Mouse (Mus musculus) MEL (cell line): ENCODE data around the gene Alg5. TPM values are rescaled to one million over a fixed set of nuclear protein-coding genes. Genes with fewer than 3 reads are reported as not detected.

Experiments used
- DNase-seq: peaks from one replicate; pipeline ENCODE4 v3.0.0; 2011; ENCODE audit warnings: low read depth, low spot score
- H3K27ac ChIP-seq: 2 replicates; pipeline ENCODE4 v1.5.1; 2012; ENCODE audit warnings: low read depth, mild to moderate bottlenecking, control low read depth, low read length, moderate library complexity; ENCODE audit not compliant: control insufficient read depth
- H3K27me3 ChIP-seq, 2 experiments: fragments of 150-350 bp in 1 of 2; sonication (generic) in 1 of 2; 2 replicates each; pipeline ENCODE4 v1.6.1; 2012; ENCODE audit warnings: low read length in 2 of 2, mild to moderate bottlenecking in 2 of 2, improper control_type of control experiment in 1 of 2, moderate library complexity in 1 of 2; ENCODE audit not compliant: insufficient read depth in 2 of 2, control insufficient read depth in 1 of 2
- H3K36me3 ChIP-seq, 2 experiments: 2 replicates each; pipeline ENCODE4 v1.6.1; 2012 to 2014; ENCODE audit warnings: low read length in 2 of 2, improper control_type of control experiment in 1 of 2, inconsistent platforms in 1 of 2, mild to moderate bottlenecking in 1 of 2; ENCODE audit not compliant: insufficient read depth in 2 of 2, control insufficient read depth in 1 of 2
- H3K4me1 ChIP-seq, 2 experiments: fragments of 150-350 bp in 1 of 2; sonication (generic) in 1 of 2; 2 replicates each; pipeline ENCODE4 v1.6.1; 2012; ENCODE audit warnings: low read length in 2 of 2, improper control_type of control experiment in 1 of 2, mild to moderate bottlenecking in 1 of 2; ENCODE audit not compliant: insufficient read depth in 2 of 2, control insufficient read depth in 1 of 2
- H3K4me3 ChIP-seq, 2 experiments: fragments of 150-350 bp in 1 of 2; sonication (generic) in 1 of 2; 2 replicates each; pipeline ENCODE4 v1.5.1; 2012; ENCODE audit warnings: low read depth in 2 of 2, low read length in 2 of 2, mild to moderate bottlenecking in 2 of 2, moderate library complexity in 2 of 2, control low read depth in 1 of 2, improper control_type of control experiment in 1 of 2; ENCODE audit not compliant: control insufficient read depth in 1 of 2, insufficient read depth in 1 of 2
- H3K79me2 ChIP-seq: 2 replicates; pipeline ENCODE4 v1.6.1; 2012; ENCODE audit warnings: mild to moderate bottlenecking, low read length, moderate library complexity; ENCODE audit not compliant: control insufficient read depth, poor library complexity, insufficient read depth
- H3K9ac ChIP-seq: 2 replicates; pipeline ENCODE4 v1.6.1; 2012; ENCODE audit warnings: low read depth, mild to moderate bottlenecking, control low read depth, low read length, moderate library complexity; ENCODE audit not compliant: control insufficient read depth, poor library complexity, severe bottlenecking
- H3K9me3 ChIP-seq: fragments of 150-350 bp; sonication (generic); replicated peaks from 2 replicates; pipeline ENCODE4 v1.6.1; 2012; ENCODE audit warnings: mild to moderate bottlenecking, low read length, improper control_type of control experiment, moderate library complexity; ENCODE audit not compliant: insufficient read depth
- BHLHE40 ChIP-seq: IDR thresholded peaks from 2 replicates; pipeline ENCODE4 v1.6.1; 2012; ENCODE audit warnings: low read depth, mild to moderate bottlenecking, inconsistent platforms, low read length, improper control_type of control experiment, borderline replicate concordance
- CHD1 ChIP-seq: IDR thresholded peaks from 2 replicates; pipeline ENCODE4 v1.6.1; 2012; ENCODE audit warnings: low read depth, mild to moderate bottlenecking, inconsistent platforms, low read length, improper control_type of control experiment
- CHD2 ChIP-seq: IDR thresholded peaks from 2 replicates; pipeline ENCODE4 v1.6.1; 2011; ENCODE audit warnings: low read length, improper control_type of control experiment
- CTCF ChIP-seq, 3 experiments: IDR thresholded peaks in 2 of 3; conservative IDR thresholded peaks in 1 of 3; 2 replicates each; pipeline ENCODE4 v1.5.1; 2011 to 2012; ENCODE audit warnings: low read length in 3 of 3, low read depth in 2 of 3, mild to moderate bottlenecking in 2 of 3, improper control_type of control experiment in 1 of 3, inconsistent platforms in 1 of 3, mixed read lengths in 1 of 3, moderate library complexity in 1 of 3; ENCODE audit not compliant: control insufficient read depth in 1 of 3, insufficient read depth in 1 of 3, poor library complexity in 1 of 3, severe bottlenecking in 1 of 3
- ELF1 ChIP-seq: IDR thresholded peaks from 2 replicates; pipeline ENCODE4 v1.6.1; 2014; ENCODE audit warnings: low read depth, mild to moderate bottlenecking, inconsistent platforms, low read length, improper control_type of control experiment, moderate library complexity
- EP300 ChIP-seq, 2 experiments: IDR thresholded peaks; 2 replicates each; pipeline ENCODE4 v1.6.1; 2011; ENCODE audit warnings: improper control_type of control experiment in 2 of 2, low read length in 2 of 2, low read depth in 1 of 2, mild to moderate bottlenecking in 1 of 2
- ETS1 ChIP-seq: IDR thresholded peaks from 2 replicates; pipeline ENCODE4 v1.6.1; 2012; ENCODE audit warnings: low read depth, mild to moderate bottlenecking, inconsistent platforms, low read length, improper control_type of control experiment, moderate library complexity
- KAT2A ChIP-seq: conservative IDR thresholded peaks from 2 replicates; pipeline ENCODE4 v1.6.1; 2012; ENCODE audit warnings: low read depth, low read length, improper control_type of control experiment, inconsistent platforms
- MAX ChIP-seq: IDR thresholded peaks from 2 replicates; pipeline ENCODE4 v1.6.1; 2011; ENCODE audit warnings: low read length, improper control_type of control experiment
- MEF2A ChIP-seq: IDR thresholded peaks from 2 replicates; pipeline ENCODE4 v1.6.1; 2014; ENCODE audit warnings: low read depth, mild to moderate bottlenecking, inconsistent platforms, low read length, improper control_type of control experiment; ENCODE audit not compliant: poor library complexity, insufficient replicate concordance, severe bottlenecking; ENCODE audit errors: extremely low read depth
- MYB ChIP-seq: IDR thresholded peaks from 2 replicates; pipeline ENCODE4 v1.6.1; 2011; ENCODE audit warnings: mild to moderate bottlenecking, low read depth, low read length, improper control_type of control experiment
- NRF1 ChIP-seq: IDR thresholded peaks from 2 replicates; pipeline ENCODE4 v1.6.1; 2014; ENCODE audit warnings: low read depth, mild to moderate bottlenecking, inconsistent platforms, low read length, improper control_type of control experiment, moderate library complexity; ENCODE audit not compliant: poor library complexity, insufficient read depth, severe bottlenecking
- POLR2A ChIP-seq, 2 experiments: IDR thresholded peaks; 2 replicates each; pipeline ENCODE4 v1.6.1; 2011 to 2012; ENCODE audit warnings: low read length in 2 of 2, mild to moderate bottlenecking in 2 of 2, control low read depth in 1 of 2, improper control_type of control experiment in 1 of 2, low read depth in 1 of 2, moderate library complexity in 1 of 2; ENCODE audit not compliant: control insufficient read depth in 1 of 2, insufficient read depth in 1 of 2, poor library complexity in 1 of 2
- POLR2AphosphoS2 ChIP-seq: IDR thresholded peaks from 2 replicates; pipeline ENCODE4 v1.6.1; 2011; ENCODE audit warnings: low read length, improper control_type of control experiment
- POLR2AphosphoS5 ChIP-seq: IDR thresholded peaks from 2 replicates; pipeline ENCODE4 v1.6.1; 2012; ENCODE audit warnings: low read depth, borderline replicate concordance, mild to moderate bottlenecking, inconsistent platforms, low read length, moderate library complexity, mixed read lengths
- RCOR1 ChIP-seq: IDR thresholded peaks from 2 replicates; pipeline ENCODE4 v1.6.1; 2012; ENCODE audit warnings: low read depth, mild to moderate bottlenecking, inconsistent platforms, low read length, improper control_type of control experiment
- SMC3 ChIP-seq: IDR thresholded peaks from 2 replicates; pipeline ENCODE4 v1.6.1; 2011; ENCODE audit warnings: low read depth, low read length, improper control_type of control experiment
- TAL1 ChIP-seq: IDR thresholded peaks from 2 replicates; pipeline ENCODE4 v1.6.1; 2012; ENCODE audit warnings: mild to moderate bottlenecking, inconsistent platforms, low read length, moderate library complexity, mixed read lengths
- TBP ChIP-seq: IDR thresholded peaks from 2 replicates; pipeline ENCODE4 v1.8.0; 2011; ENCODE audit warnings: low read depth, low read length, improper control_type of control experiment
- TCF12 ChIP-seq: IDR thresholded peaks from 2 replicates; pipeline ENCODE4 v1.6.1; 2014; ENCODE audit warnings: low read depth, mild to moderate bottlenecking, inconsistent platforms, low read length, improper control_type of control experiment, moderate library complexity
- USF1 ChIP-seq: IDR thresholded peaks from 2 replicates; pipeline ENCODE4 v1.6.1; 2014; ENCODE audit warnings: low read depth, mild to moderate bottlenecking, inconsistent platforms, low read length, improper control_type of control experiment, moderate library complexity
- USF2 ChIP-seq, 2 experiments: IDR thresholded peaks; 2 replicates each; pipeline ENCODE4 v1.6.1; 2011 to 2012; ENCODE audit warnings: improper control_type of control experiment in 2 of 2, low read length in 2 of 2, borderline replicate concordance in 1 of 2, inconsistent platforms in 1 of 2, low read depth in 1 of 2, mild to moderate bottlenecking in 1 of 2; ENCODE audit not compliant: insufficient read depth in 1 of 2
- ZNF384 ChIP-seq: IDR thresholded peaks from 2 replicates; pipeline ENCODE4 v1.6.1; 2012; ENCODE audit warnings: low read depth, mild to moderate bottlenecking, inconsistent platforms, low read length, improper control_type of control experiment
- polyA plus RNA-seq, 2 experiments: library from polyadenylated mRNA; stranded (reverse) in 1 of 2; unstranded in 1 of 2; fragments of >175 nt in 1 of 2; fragments of >200 nt in 1 of 2; gene quantifications; 2 replicates each; pipeline versions ENCODE4 v1.2.1 to v1.2.4; 2012; ENCODE audit warnings: low replicate concordance in 2 of 2, low read depth in 1 of 2; ENCODE audit not compliant: insufficient read length in 2 of 2, insufficient read depth in 1 of 2, missing spikeins in 1 of 2
- total RNA-seq: library from RNA; depleted of rRNA; stranded (reverse); fragments of 300-350 nt; gene quantifications from 2 replicates; pipeline ENCODE4 v1.2.3, GENCODE M21; 2012

The Alg5 gene
- total and polyA plus RNA-seq, 3 experiments = 34.8 to 44.0 TPM; not detected in 1

- Histone ChIP-seq H3K4me1 (no peaks in the 10 kb centered on the region), H3K9ac (no peak overlapping the region), H3K27ac (no peak overlapping the region), H3K79me2 (no peaks in the 10 kb centered on the region), H3K36me3 (no peaks in the 10 kb centered on the region), H3K27me3 (no peaks in the 10 kb centered on the region), H3K9me3 (no peaks in the 10 kb centered on the region), H3K4me3 (no peak overlapping the region)
- TF ChIP-seq EP300 (IDR thresholded peaks at IDR 0.05; ENCODE audit: low read depth in 1 of 2, low read length in 2 of 2) (no peak), CTCF (IDR thresholded peaks at IDR 0.05 in 2 of 3, conservative IDR thresholded peaks at IDR 0.05 in 1 of 3; ENCODE audit: control insufficient read depth in 1 of 3, insufficient read depth in 1 of 3, low read depth in 2 of 3, low read length in 3 of 3, poor library complexity in 1 of 3, severe bottlenecking in 1 of 3) (peak in 1 of 3 experiments; percentile 22; a peak in 2 of 6 replicates)
- DNase-seq = no peak
Observed at GRCm38 (mm10) chr3:54795379-54795778, 60.0 kb downstream of the Alg5 start.

- no peaks in the 10 kb centered on the region for H3K9me3 ChIP-seq
- no peaks in the 10 kb centered on the region for H3K36me3 ChIP-seq
- H3K27me3 ChIP-seq = no peaks in the 10 kb centered on the region
- no peak overlapping the region for H3K27ac ChIP-seq
- H3K4me3 ChIP-seq = no peak overlapping the region
- TF ChIP-seq CHD1 (no peak), MAX (no peak), POLR2AphosphoS2 (no peak), MEF2A (no peak), BHLHE40 (no peak), TBP (no peak), ELF1 (no peak), CTCF (IDR thresholded peaks at IDR 0.05 in 2 of 3, conservative IDR thresholded peaks at IDR 0.05 in 1 of 3; ENCODE audit: control insufficient read depth in 1 of 3, insufficient read depth in 1 of 3, low read depth in 2 of 3, low read length in 3 of 3, poor library complexity in 1 of 3, severe bottlenecking in 1 of 3) (peak; percentile 27 to 56 (median 53)), CHD2 (no peak), USF1 (peak; percentile 33; the same call in 1 of the 2 replicates), ETS1 (no peak), POLR2A (IDR thresholded peaks at IDR 0.05; ENCODE audit: control insufficient read depth in 1 of 2, insufficient read depth in 1 of 2, low read depth in 1 of 2, low read length in 2 of 2, poor library complexity in 1 of 2) (no peak), TCF12 (no peak), ZNF384 (no peak), MYB (no peak), NRF1 (no peak), KAT2A (no peak), POLR2AphosphoS5 (no peak), USF2 (IDR thresholded peaks at IDR 0.05; ENCODE audit: borderline replicate concordance in 1 of 2, insufficient read depth in 1 of 2, low read depth in 1 of 2, low read length in 2 of 2) (no peak), SMC3 (peak; percentile 29; the same call in 1 of the 2 replicates), TAL1 (no peak), RCOR1 (no peak), EP300 (IDR thresholded peaks at IDR 0.05; ENCODE audit: low read depth in 1 of 2, low read length in 2 of 2) (no peak)
- DNase-seq = peak; percentile 29
- H3K4me1 ChIP-seq = no peaks in the 10 kb centered on the region
- H3K9ac ChIP-seq = no peak overlapping the region
- H3K79me2 ChIP-seq = no peaks in the 10 kb centered on the region
Observed at GRCm38 (mm10) chr3:54795806-54796205, 60.5 kb downstream of the Alg5 start.
